Mouse (Mus musculus) heart, adult 2 months (tissue): ENCODE measurements around the gene Pgm2l1.

ENCODE experiments used
- CTCF ChIP-seq: fragments of 200-600 bp; IDR thresholded peaks from 2 replicates; pipeline ENCODE4 v1.8.1; 2022; ENCODE audit warnings: antibody characterized with exemption, mild to moderate bottlenecking, moderate library complexity
- EP300 ChIP-seq: fragments of 200-500 bp; IDR thresholded peaks from 2 replicates; pipeline ENCODE4 v1.6.1; 2011; ENCODE audit warnings: low read depth, low read length, control low read depth; ENCODE audit not compliant: insufficient read depth
- POLR2A ChIP-seq: fragments of 200-500 bp; IDR thresholded peaks from 2 replicates; pipeline ENCODE4 v1.6.1; 2011; ENCODE audit warnings: mild to moderate bottlenecking, low read depth, low read length, control low read depth; ENCODE audit not compliant: insufficient read depth

DNA sequence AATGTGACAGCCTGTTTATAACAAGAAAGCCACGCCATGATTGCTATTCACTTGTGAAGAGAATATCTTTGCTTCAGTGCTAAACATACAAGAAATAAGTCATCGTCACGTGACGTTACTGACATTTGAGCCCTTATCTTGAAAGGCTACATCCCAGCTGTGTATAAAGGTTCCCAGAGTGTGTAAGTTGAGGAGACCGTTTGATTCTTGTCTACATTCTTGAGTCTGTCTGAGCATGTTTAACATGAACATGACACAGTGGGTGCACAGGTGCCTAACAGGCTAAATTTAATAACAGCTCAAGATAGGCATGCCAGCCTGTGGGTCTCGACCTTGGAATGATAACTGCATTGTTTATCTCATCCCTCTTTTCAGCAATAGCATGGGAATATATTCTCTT is 47.3 kb downstream of the Pgm2l1 start:
- TF ChIP-seq POLR2A, result no peak
- no peak for TF ChIP-seq CTCF
- TF ChIP-seq EP300, result no peak
